Mouse (Mus musculus): ENCODE results near the gene Wscd2.

- TF ChIP-seq FLI1 (IDR thresholded peaks at IDR 0.05; ENCODE audit: low read length) (no peak), GATA1 (IDR thresholded peaks at IDR 0.05; ENCODE audit: borderline replicate concordance, low read length) (no peak)
Measured at GRCm38 (mm10) chr5:113489617-113490016, 516 bp upstream of the Wscd2 start.

Measured in megakaryocyte, embryonic 14.5 days (primary cell).